Mouse (Mus musculus) testis, adult 2 months (tissue): Measurements from ENCODE around the gene Ltf.

Source experiments
- CTCF ChIP-seq: fragments of 200-500 bp; IDR thresholded peaks from 2 replicates; pipeline ENCODE4 v1.5.1; 2012; ENCODE audit warnings: low read depth, mild to moderate bottlenecking, inconsistent platforms, low read length, moderate library complexity; ENCODE audit not compliant: control insufficient read depth, insufficient read depth, insufficient replicate concordance
- POLR2A ChIP-seq: fragments of 200-500 bp; IDR thresholded peaks from 2 replicates; pipeline ENCODE4 v1.6.1; 2012; ENCODE audit warnings: low read depth, mild to moderate bottlenecking, inconsistent platforms, low read length, moderate library complexity; ENCODE audit not compliant: control insufficient read depth

- TF ChIP-seq POLR2A (no peak), CTCF (peak; percentile 95)
Observed at GRCm38 (mm10) chr9:110997245-110997644, 21.8 kb upstream of the Ltf start.
